Mouse (Mus musculus) Patski (cell line): ENCODE data around the gene Slc35g2. TPM values are rescaled to one million over a fixed set of nuclear protein-coding genes. Genes with fewer than 3 reads are reported as not detected.

Experiments used
- ATAC-seq: fragments of 100-300 bp; one replicate; pipeline ENCODE4 v1.8.0; 2021
- CTCF ChIA-PET: fragments of 350-600 bp; sonication (Branson Sonifier 250); formaldehyde crosslinking; loops from one replicate; lab custom pipeline; 2022; ENCODE audit warnings: inconsistent platforms; lab: Charles Lee
- POLR2A ChIA-PET: fragments of 350-600 bp; sonication (Branson Sonifier 250); formaldehyde crosslinking; loops from one replicate; lab custom pipeline; 2022; ENCODE audit warnings: antibody characterized with exemption, inconsistent platforms; lab: Charles Lee
- DNase-seq: peaks from one replicate; pipeline ENCODE4 v3.0.0-alpha.2; 2011; ENCODE audit warnings: low read depth, low spot score
- H3K27me3 ChIP-seq: fragments of 371-371 bp; one replicate; pipeline ENCODE4 v1.5.1; 2021
- CTCF ChIP-seq: fragments of 100-300 bp; IDR thresholded peaks from one replicate; pipeline ENCODE4 v1.5.1; 2021
- in situ Hi-C: fragments of 300-500 bp; cut with MboI; formaldehyde crosslinking; loops from 3 replicates; pipeline ENCODE4 v1.11.1; 2018; ENCODE audit warnings: low pct_unique_long_range_greater_than_20kb, mixed read lengths
- polyA plus RNA-seq: library from polyadenylated mRNA; unstranded; gene quantifications from one replicate; pipeline ENCODE4 v1.2.3, GENCODE M21; 2021

Gene Slc35g2
- polyA plus RNA-seq, 1 experiment from 2014 or later, result 0.77 TPM

DNA sequence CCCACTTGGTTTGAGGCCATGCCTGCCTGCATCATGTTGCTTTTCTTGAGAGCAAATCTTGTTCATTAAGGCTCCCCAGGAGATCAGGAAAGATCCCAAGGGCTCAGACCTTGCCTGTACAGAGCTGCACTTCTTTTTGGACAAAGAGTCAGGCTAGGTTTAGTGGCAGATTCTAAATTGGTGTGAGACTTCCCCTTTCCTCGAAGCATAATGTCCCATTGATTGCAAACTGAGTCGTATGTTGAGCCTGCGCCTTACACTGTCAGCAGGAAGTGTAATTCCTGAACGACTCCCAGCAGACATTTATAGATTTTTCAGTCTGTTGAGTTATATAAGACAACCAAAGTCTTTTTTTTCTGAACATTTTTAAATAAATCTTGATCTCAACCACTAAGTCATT is 19.6 kb upstream of the Slc35g2 start:
- no peaks in the 10 kb centered on the region for H3K27me3 ChIP-seq
- ATAC-seq (no peak), DNase-seq (no peak)
- no peak for TF ChIP-seq CTCF
- CTCF ChIA-PET, result interaction anchor here (1.3 to 1.8 kb wide), 2 partner anchors 13 to 52 kb away, joined by 4 to 7 read pairs; no protein-coding TSS in a partner anchor
- POLR2A ChIA-PET, result interaction anchor here (1.2 kb wide), 1 partner anchor 10 kb away, joined by 3 read pairs; no protein-coding TSS in a partner anchor
- in situ Hi-C loops, result no loop called here

- DNase-seq (no peak), ATAC-seq (no peak)
- ChIA-PET POLR2A (no interaction called here), CTCF (interaction anchor here (1.3 to 1.8 kb wide), 2 partner anchors 16 to 127 kb away, joined by 3 to 8 read pairs; no protein-coding TSS in a partner anchor)
- no peaks in the 10 kb centered on the region for H3K27me3 ChIP-seq
- in situ Hi-C loops, result no loop called here
- no peak for TF ChIP-seq CTCF
Observed at GRCm38 (mm10) chr9:100584031-100584430, 13.1 kb upstream of the Slc35g2 start.

DNA sequence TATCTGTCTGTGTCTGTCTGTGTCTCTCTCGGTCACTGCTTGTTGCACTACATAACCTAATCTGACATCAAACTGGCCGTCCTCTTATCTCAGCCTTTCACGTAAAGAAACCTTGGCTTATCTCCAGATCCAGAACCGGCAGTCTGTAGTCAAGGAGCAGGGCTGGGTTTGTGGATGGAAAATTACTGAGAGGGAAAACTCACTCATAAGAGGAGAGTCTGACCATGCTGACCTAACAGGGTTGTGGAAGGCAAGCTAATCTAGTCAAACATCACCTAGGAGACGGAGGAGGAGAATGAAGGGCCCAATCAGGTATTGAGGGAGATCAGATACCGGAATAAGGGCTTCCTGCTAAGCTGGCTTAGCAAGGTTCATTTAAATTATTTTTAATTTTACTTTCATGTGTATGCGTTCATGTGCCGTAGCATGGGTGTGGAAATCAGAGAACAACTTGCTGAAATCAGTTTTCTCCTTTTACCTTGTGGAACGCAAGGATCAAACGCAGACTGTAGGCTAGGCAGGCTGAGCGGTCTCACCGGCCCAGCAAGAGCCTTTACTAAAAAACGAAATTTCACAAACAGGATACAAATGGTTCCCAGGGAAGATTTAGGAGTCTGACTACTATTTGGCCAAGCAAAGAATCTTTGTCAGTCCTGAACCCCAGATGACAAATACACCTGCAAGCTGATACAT is 12.1 kb upstream of the Slc35g2 start:
- POLR2A ChIA-PET, result no interaction called here
- no peak for DNase-seq
- CTCF ChIA-PET, result no interaction called here
- in situ Hi-C loops, result no loop called here
- ATAC-seq, result no peak
- H3K27me3 ChIP-seq, result no peaks in the 10 kb centered on the region
- TF ChIP-seq CTCF, result no peak

DNA sequence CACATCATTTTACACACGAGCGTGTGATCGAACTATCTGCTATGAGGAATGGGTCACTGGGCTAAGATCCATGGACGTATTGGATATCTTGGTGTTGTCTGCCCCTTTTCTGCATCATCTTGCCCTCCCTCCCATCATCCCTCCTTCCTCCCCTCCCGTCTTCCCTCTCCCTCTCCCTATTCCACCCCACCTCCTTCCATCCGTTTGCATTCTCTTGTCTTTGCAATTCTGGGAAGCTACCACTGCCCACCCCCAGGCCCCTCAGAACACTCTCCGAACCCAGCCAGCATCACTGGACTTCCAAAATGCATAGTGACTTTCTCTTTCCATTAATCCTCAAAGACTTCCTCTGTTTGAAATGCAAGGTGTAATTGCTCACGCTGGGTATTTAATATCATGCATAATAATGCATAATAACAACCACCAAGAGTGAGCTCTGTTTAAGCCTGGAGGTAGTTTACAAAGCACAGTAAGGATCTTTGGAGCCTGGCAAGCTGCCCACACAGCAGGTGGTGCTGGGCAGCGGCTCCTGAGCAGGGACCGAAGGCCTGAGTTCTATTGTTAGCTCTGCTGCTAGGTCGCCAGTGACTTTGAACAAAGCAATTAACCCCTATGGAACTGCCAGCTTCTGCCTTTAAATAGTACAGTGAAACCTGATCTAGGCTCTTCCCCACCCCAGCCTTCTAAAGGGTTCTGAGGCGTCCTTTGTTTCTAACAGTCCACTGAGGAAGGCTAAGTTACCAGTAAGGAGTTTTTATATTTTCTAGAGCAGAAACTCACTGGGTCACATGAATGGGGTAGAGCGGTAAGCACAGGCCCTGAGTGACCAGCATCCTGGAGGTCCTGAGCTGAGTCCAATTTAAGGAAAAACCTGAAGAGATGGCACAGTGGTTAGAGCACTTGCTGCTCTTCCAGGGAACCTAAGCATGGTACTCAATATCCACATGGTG is 10.9 kb upstream of the Slc35g2 start:
- ChIA-PET POLR2A (interaction anchor here (0.6 kb wide), 1 partner anchor 36 kb away, joined by 3 read pairs; the partner anchor contains the start of gene Nck1), CTCF (interaction anchor here (0.8 to 1.3 kb wide), 3 partner anchors 15 to 37 kb away, joined by 3 to 4 read pairs (median 4); no protein-coding TSS in a partner anchor)
- no peak for ATAC-seq
- in situ Hi-C loops, result no loop called here
- no peak for TF ChIP-seq CTCF
- H3K27me3 ChIP-seq, result no peaks in the 10 kb centered on the region
- no peak for DNase-seq

- no peak for DNase-seq
- H3K27me3 ChIP-seq, result no peaks in the 10 kb centered on the region
- POLR2A ChIA-PET, result interaction anchor here (1.1 kb wide), 1 partner anchor 11 kb away, joined by 3 read pairs; no protein-coding TSS in a partner anchor
- in situ Hi-C loops, result no loop called here
- no peak for TF ChIP-seq CTCF
- ATAC-seq, result no peak
- CTCF ChIA-PET, result interaction anchor here (1.0 to 1.1 kb wide), 4 partner anchors 9 to 63 kb away, joined by 3 read pairs; no protein-coding TSS in a partner anchor
Observed at GRCm38 (mm10) chr9:100580196-100580740, 9.4 kb upstream of the Slc35g2 start.

GRCm38 (mm10) chr9:100573942-100574341 is 3.1 kb upstream of the Slc35g2 start:
- ChIA-PET CTCF (interaction anchor here (1.1 kb wide), 1 partner anchor 25 kb away, joined by 3 read pairs; no protein-coding TSS in a partner anchor), POLR2A (no interaction called here)
- H3K27me3 ChIP-seq, result no peaks in the 10 kb centered on the region
- ATAC-seq, result no peak
- no peak for DNase-seq
- in situ Hi-C loops, result no loop called here
- TF ChIP-seq CTCF, result no peak

- DNase-seq, result no peak
Observed at GRCm38 (mm10) chr9:100573300-100573699, 2.4 kb upstream of the Slc35g2 start.

GRCm38 (mm10) chr9:100571511-100571910 is 621 bp upstream of the Slc35g2 start:
- ChIA-PET CTCF (no interaction called here), POLR2A (no interaction called here)
- in situ Hi-C loops, result no loop called here
- TF ChIP-seq CTCF, result no peak
- no peak for ATAC-seq
- DNase-seq, result no peak
- H3K27me3 ChIP-seq, result no peaks in the 10 kb centered on the region

More at GRCm38 (mm10) chr9:100573300-100573699, 2.4 kb upstream of the Slc35g2 start:
- H3K27me3 ChIP-seq, result no peaks in the 10 kb centered on the region
- POLR2A ChIA-PET, result no interaction called here
- ATAC-seq, result no peak
- no peak for TF ChIP-seq CTCF
- in situ Hi-C loops, result no loop called here
- CTCF ChIA-PET, result no interaction called here

DNA sequence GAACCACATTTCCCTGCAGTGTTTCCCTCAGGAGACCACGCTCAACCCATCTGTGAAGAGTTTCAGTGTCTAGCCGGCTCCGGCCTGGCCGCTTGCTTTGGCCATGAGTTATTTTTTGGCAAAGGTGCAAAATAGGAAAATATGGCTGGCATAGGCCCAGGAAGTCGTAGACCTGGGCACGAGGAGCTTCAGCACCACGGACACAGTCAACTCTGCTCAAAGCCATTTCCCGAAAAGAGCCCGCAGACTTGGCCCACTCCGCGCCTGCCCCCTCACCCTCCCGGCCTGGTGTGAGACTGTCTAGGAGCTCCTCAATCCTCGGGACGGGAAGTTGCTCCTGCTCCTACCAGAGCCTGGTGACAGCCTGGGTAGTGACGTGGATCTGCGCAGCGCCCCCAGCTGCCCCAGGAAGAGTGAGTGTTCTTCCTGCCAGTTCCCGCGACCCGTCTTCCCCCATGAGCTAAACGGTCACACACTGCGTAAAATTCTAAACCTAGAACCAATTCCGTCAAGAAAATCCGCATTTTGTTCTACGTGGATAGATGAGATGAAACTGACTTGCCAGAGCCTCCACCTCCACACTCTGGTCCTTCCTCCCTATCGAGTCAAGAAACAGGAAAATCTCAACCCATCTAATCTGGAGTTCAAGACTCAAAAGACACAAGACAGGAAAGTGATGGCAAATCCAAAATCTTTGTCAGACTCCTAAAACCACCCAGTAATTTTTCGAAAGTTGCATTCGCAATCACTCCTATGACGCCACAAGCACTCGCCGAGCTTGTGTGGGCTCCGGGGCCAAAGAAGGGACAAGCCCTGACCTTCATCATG is 878 bp downstream of the Slc35g2 start:
- DNase-seq (no peak), ATAC-seq (no peak)

More for the DNA sequence above, 878 bp downstream of the Slc35g2 start:
- in situ Hi-C loops, result no loop called here
- ChIA-PET POLR2A (no interaction called here), CTCF (no interaction called here)
- TF ChIP-seq CTCF, result no peak
- H3K27me3 ChIP-seq, result no peaks in the 10 kb centered on the region
